In the genomic region with DNA sequence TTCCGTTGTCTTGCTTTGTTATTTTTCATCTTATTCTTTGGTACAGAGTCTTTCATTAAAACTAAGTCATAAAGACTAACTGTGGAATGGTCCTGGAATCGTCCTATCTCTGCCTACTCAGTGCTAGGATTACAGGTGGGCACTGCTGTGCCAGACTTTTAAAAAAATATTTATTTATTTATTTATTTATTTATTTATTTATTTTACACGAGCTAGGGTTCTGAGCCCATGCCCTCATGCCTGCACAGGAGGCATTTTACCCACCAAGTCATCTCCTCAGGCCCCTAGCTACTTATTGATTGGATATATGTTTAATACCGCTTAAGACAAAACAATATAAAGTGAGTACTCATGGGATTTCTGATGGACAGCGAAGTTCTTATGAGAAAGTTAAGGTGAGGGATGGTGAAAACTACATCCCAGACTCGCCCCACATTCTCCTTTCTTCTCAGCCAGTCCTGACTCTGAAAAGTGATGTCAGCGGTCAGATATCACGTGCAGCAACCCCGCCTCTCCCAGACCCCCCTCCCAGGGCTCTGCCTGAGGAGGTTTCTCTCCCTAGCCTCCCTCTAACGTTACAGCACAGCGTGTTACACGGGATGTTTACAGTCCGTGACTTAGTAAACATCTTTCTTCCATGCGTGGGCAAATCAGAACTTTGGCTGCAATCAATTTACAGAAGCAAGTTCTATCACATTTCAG, we compare ENCODE assay signal across 8 mouse cellular contexts.
DNase-seq lines count a peak whose midpoint lies in the region; ATAC-seq lines count a peak whose summit lies in the region.
"Had no signal": no experiment of that assay in that cellular context is flagged by ENCODE, and none has a peak within 500 bp of the region (broad histone marks: within the 10 kb centered on the region; RNA-seq: fewer than 3 reads in every experiment).

No protein-coding gene starts in this region.

- 0 out of 2 replicates have a peak overlapping the region, but pooled peaks have one; percentile 2 for H3K4me2 ChIP-seq in liver, embryonic 13.5 days

- no peaks in the 10 kb centered on the region for H3K4me1 ChIP-seq in liver, embryonic 13.5 days (replicated peaks)

- 30% methylated on average over 14 of the region's 14 CpGs for WGBS in liver, embryonic 13.5 days (ENCODE audit: insufficient replicate concordance)

- H3K27ac ChIP-seq in liver, embryonic 13.5 days: no peak overlapping the region

- no peaks in the 10 kb centered on the region for H3K9me3 ChIP-seq in liver, embryonic 13.5 days (replicated peaks)

- H3K4me3 ChIP-seq in liver, embryonic 13.5 days (replicated peaks): no peak overlapping the region

- peak; percentile 6 for DNase-seq in ovary, postnatal 36 days (ENCODE audit: low spot score)
- DNase-seq in ovary, postnatal 14 days (ENCODE audit: low spot score): no peak
- peak; percentile 19 for DNase-seq in forelimb bud, embryonic 11.5 days (ENCODE audit: low read depth, low spot score)
- DNase-seq in liver, embryonic 13.5 days: no peak
- DNase-seq in frontal cortex, adult 2 months (ENCODE audit: extremely low spot score in 1 of 2, low spot score in 1 of 2): no peak
- DNase-seq in testis, postnatal 14 days (ENCODE audit: low spot score): no peak
- DNase-seq: adrenal gland, postnatal 36 days had no signal

- H3K9ac ChIP-seq in liver, embryonic 13.5 days: no peak overlapping the region

- ATAC-seq in liver, embryonic 13.5 days (ENCODE audit: low read depth): no peak
- ATAC-seq in erythroblast, adult 5-6 weeks (replicated peaks; ENCODE audit: low FRiP score, poor library complexity, severe bottlenecking): no peak

- no peaks in the 10 kb centered on the region for H3K27me3 ChIP-seq in liver, embryonic 13.5 days

- H3K36me3 ChIP-seq in liver, embryonic 13.5 days: no peaks in the 10 kb centered on the region

Comparison
In these comparisons a context has a peak if more than half of its experiments do, and no peak if none do; other contexts are left out.
1. DNase-seq: peak in ovary, postnatal 36 days (single experiment) and forelimb bud, embryonic 11.5 days (single experiment); none in ovary, postnatal 14 days (single experiment), liver, embryonic 13.5 days (single experiment), frontal cortex, adult 2 months (0 of 2) and testis, postnatal 14 days (single experiment).